Mouse (Mus musculus) cerebellum, adult 2 months (tissue): ENCODE data around the gene Alpl.

Source experiments
- CTCF ChIP-seq: fragments of 200-500 bp; IDR thresholded peaks from 2 replicates; pipeline ENCODE4 v1.5.1; 2011; ENCODE audit warnings: low read depth, mild to moderate bottlenecking, control low read depth, low read length, moderate library complexity, borderline replicate concordance; ENCODE audit not compliant: insufficient read depth
- POLR2A ChIP-seq: fragments of 200-500 bp; IDR thresholded peaks from 2 replicates; pipeline ENCODE4 v1.6.1; 2011; ENCODE audit warnings: low read length, control low read depth, borderline replicate concordance; ENCODE audit not compliant: insufficient read depth

DNA sequence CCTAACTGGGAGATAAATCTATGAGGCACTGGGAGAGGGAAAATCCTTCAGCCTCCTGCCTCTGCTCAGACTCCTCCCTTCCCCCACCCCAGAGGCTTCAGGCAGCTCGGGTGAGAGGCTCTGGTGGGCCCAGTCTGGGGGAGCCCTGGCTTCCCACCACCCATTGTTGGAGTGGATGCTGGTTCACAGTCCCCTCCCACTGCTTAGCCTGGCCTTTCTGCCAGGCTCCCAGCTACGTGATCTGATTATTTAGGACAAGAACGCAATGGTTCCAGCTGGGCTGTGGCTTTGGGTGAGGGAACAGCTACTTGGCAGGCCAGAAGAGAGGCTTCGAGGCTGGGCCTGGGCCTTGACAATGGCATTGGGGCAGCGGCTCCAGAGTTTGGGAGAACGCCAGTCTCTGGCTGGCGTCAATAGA lies 30.6 kb downstream of the Alpl start:
- TF ChIP-seq CTCF, result no peak
- TF ChIP-seq POLR2A, result no peak
